In genomic region chr19:24480916-24481315, GRCm38 (mm10) we compare ENCODE assay signal across 23 mouse cellular contexts. TPM values are rescaled to one million over a fixed set of nuclear protein-coding genes. Genes with fewer than 3 reads are reported as not detected.
DNase-seq lines count a peak whose midpoint lies in the region; ATAC-seq and TF ChIP-seq lines count a peak whose summit lies in the region.
"Had no signal": no experiment of that assay in that cellular context is flagged by ENCODE, and none has a peak within 500 bp of the region (broad histone marks: within the 10 kb centered on the region; RNA-seq: fewer than 3 reads in every experiment).

No protein-coding gene starts in this region.

- no peak overlapping the region for H3K4me3 ChIP-seq in heart, embryonic 10.5 days
- no peak overlapping the region for H3K4me3 ChIP-seq in liver, adult 2 months (ENCODE audit: insufficient read depth, low read depth, low read length)
- H3K4me3 ChIP-seq in liver, embryonic 11.5 days (ENCODE audit: low read depth, low read length), result no peak overlapping the region
- H3K4me3 ChIP-seq in lung, postnatal 0 days (ENCODE audit: low read depth, low read length), result no peak overlapping the region

- H3K9ac ChIP-seq in liver, adult 2 months (ENCODE audit: low read depth, low read length), result no peak overlapping the region
- H3K9ac ChIP-seq in liver, embryonic 11.5 days (ENCODE audit: low read depth, low read length), result no peak overlapping the region
- no peak overlapping the region for H3K9ac ChIP-seq in lung, postnatal 0 days (replicated peaks; ENCODE audit: low read depth)

- no peaks in the 10 kb centered on the region for H3K9me3 ChIP-seq in heart, embryonic 10.5 days
- no peaks in the 10 kb centered on the region for H3K9me3 ChIP-seq in liver, embryonic 11.5 days (ENCODE audit: control insufficient read depth, low read length)
- H3K9me3 ChIP-seq in lung, postnatal 0 days (ENCODE audit: low read length), result no peaks in the 10 kb centered on the region
- H3K9me3 ChIP-seq: G1E had no signal

- peak; percentile 60 for DNase-seq in heart, adult 11 months
- DNase-seq in heart, embryonic 10.5 days (ENCODE audit: low spot score), result no peak
- DNase-seq in liver, adult 2 months (ENCODE audit: extremely low read depth, low read depth, low spot score), result peak; percentile 3
- no peak for DNase-seq in liver, embryonic 11.5 days (ENCODE audit: low spot score)
- peak; percentile 15 for DNase-seq in lung, postnatal 0 days (ENCODE audit: low spot score)
- DNase-seq in lung, adult 18-20 months, result no peak
- DNase-seq in adipocyte (ENCODE audit: low spot score), result peak; percentile 78
- no peak for DNase-seq in urinary bladder, postnatal 36 days (ENCODE audit: low spot score in 2 of 2)
- DNase-seq: adrenal gland, adult 2 months; adrenal gland, adult 8-10 months; adrenal gland, postnatal 10 days; adrenal gland, postnatal 14 days; adrenal gland, postnatal 25 days; adrenal gland, postnatal 36 days; B cell, adult 2 months; cerebellum, adult 11 months; cerebellum, adult 11-12 months; cerebellum, adult 18-20 months had no signal

- no peak for TF ChIP-seq CTCF in liver, adult 2 months (IDR thresholded peaks at IDR 0.05; ENCODE audit: low read depth, low read length)
- TF ChIP-seq CTCF in lung, postnatal 0 days (IDR thresholded peaks at IDR 0.05), result no peak

- 67% methylated on average over 2 of the region's 2 CpGs for WGBS in heart, embryonic 10.5 days
- 25% methylated on average over 2 of the region's 2 CpGs for WGBS in liver, adult 2 months
- WGBS in liver, embryonic 11.5 days, result 61% methylated on average over 2 of the region's 2 CpGs
- WGBS in lung, postnatal 0 days, result 45% methylated on average over 2 of the region's 2 CpGs

- no peaks in the 10 kb centered on the region for H3K27me3 ChIP-seq in heart, embryonic 10.5 days (ENCODE audit: insufficient read depth, poor library complexity, severe bottlenecking)
- H3K27me3 ChIP-seq in liver, adult 2 months (ENCODE audit: control insufficient read depth, insufficient read depth, low read length), result no peaks in the 10 kb centered on the region
- no peaks in the 10 kb centered on the region for H3K27me3 ChIP-seq in liver, embryonic 11.5 days (replicated peaks; ENCODE audit: control insufficient read depth, insufficient read depth, low read length)
- no peaks in the 10 kb centered on the region for H3K27me3 ChIP-seq in lung, postnatal 0 days (replicated peaks; ENCODE audit: insufficient read depth, low read length)
- H3K27me3 ChIP-seq: CH12.LX had no signal

- TF ChIP-seq POLR2A in liver, adult 2 months (IDR thresholded peaks at IDR 0.05; ENCODE audit: extremely low read depth, insufficient read depth, low read length), result no peak

- no peak for ATAC-seq in liver, embryonic 11.5 days (replicated peaks; ENCODE audit: low FRiP score)
- no peak for ATAC-seq in lung, postnatal 0 days
- ATAC-seq: activated CD4-positive, CD25-positive, alpha-beta regulatory T cell, adult 4 months; CD4-positive, CD25-positive, alpha-beta regulatory T cell, adult 4 months; Patski had no signal

- H3K4me1 ChIP-seq in heart, embryonic 10.5 days, result peaks cover 16% of the 10 kb centered on the region
- peaks cover 2% of the 10 kb centered on the region for H3K4me1 ChIP-seq in liver, adult 2 months (ENCODE audit: control insufficient read depth, insufficient read depth, low read length)
- no peaks in the 10 kb centered on the region for H3K4me1 ChIP-seq in liver, embryonic 11.5 days (replicated peaks; ENCODE audit: control insufficient read depth, insufficient read depth, low read length)
- H3K4me1 ChIP-seq in lung, postnatal 0 days (ENCODE audit: insufficient read depth, low read depth, low read length), result peaks cover 4% of the 10 kb centered on the region

- no peaks in the 10 kb centered on the region for H3K79me2 ChIP-seq in liver, adult 2 months (ENCODE audit: control insufficient read depth, insufficient read depth, low read length)

- H3K36me3 ChIP-seq in heart, embryonic 10.5 days, result no peaks in the 10 kb centered on the region
- no peaks in the 10 kb centered on the region for H3K36me3 ChIP-seq in liver, adult 2 months (ENCODE audit: control insufficient read depth, insufficient read depth, low read length)
- no peaks in the 10 kb centered on the region for H3K36me3 ChIP-seq in liver, embryonic 11.5 days (ENCODE audit: control insufficient read depth, insufficient read depth, low read length)
- no peaks in the 10 kb centered on the region for H3K36me3 ChIP-seq in lung, postnatal 0 days (ENCODE audit: insufficient read depth, low read length)

- no peak overlapping the region for H3K4me2 ChIP-seq in liver, embryonic 11.5 days
- no peak overlapping the region for H3K4me2 ChIP-seq in lung, postnatal 0 days (replicated peaks; ENCODE audit: low read depth, low read length)

- H3K27ac ChIP-seq in heart, embryonic 10.5 days, result no peak overlapping the region
- no peak overlapping the region for H3K27ac ChIP-seq in liver, adult 2 months (replicated peaks; ENCODE audit: insufficient read depth, low read depth, low read length)
- no peak overlapping the region for H3K27ac ChIP-seq in liver, embryonic 11.5 days (ENCODE audit: low read depth, low read length)
- H3K27ac ChIP-seq in lung, postnatal 0 days (ENCODE audit: low read length), result no peak overlapping the region

- TF ChIP-seq EP300 in lung, postnatal 0 days (IDR thresholded peaks at IDR 0.05), result no peak

RNA-seq across cellular contexts. Expression of gene Fam122a, which starts 3.8 kb away (rescaled TPM):
- 44.5 and 50.9 TPM in 2 replicates for polyA plus RNA-seq in heart, embryonic 10.5 days (2016; fragmentation: Nextera tagmentation; extraction: Ambion mirVana)
- total RNA-seq in liver, adult 2 months (2014; rRNA removed), result 0.74 and 1.3 TPM in 2 replicates
- 16.5 and 17.6 TPM in 2 replicates for polyA plus RNA-seq in liver, adult 2 months (2012; rRNA removed)
- polyA plus RNA-seq in liver, embryonic 11.5 days (2014; fragmentation: Nextera tagmentation; extraction: Ambion mirVana), result 40.1 and 40.3 TPM in 2 replicates
- polyA plus RNA-seq in lung, postnatal 0 days (2015; fragmentation: Nextera tagmentation; extraction: Ambion mirVana), result 47.8 and 48.6 TPM in 2 replicates

Comparison
In these comparisons a context has a peak if more than half of its experiments do, and no peak if none do; other contexts are left out.
1. DNase-seq: peak in heart, adult 11 months (single experiment), liver, adult 2 months (single experiment), lung, postnatal 0 days (single experiment) and adipocyte (single experiment); none in heart, embryonic 10.5 days (single experiment), liver, embryonic 11.5 days (single experiment), lung, adult 18-20 months (0 of 2) and urinary bladder, postnatal 36 days (0 of 2).